Mouse (Mus musculus): Measurements from ENCODE around the gene Klkb1.

- TF ChIP-seq MAX (IDR thresholded peaks at IDR 0.05; ENCODE audit: low read depth) (no peak), POLR2A (IDR thresholded peaks at IDR 0.05; ENCODE audit: insufficient read length, low read depth) (no peak), USF1 (IDR thresholded peaks at IDR 0.05; ENCODE audit: low read depth) (no peak), TCF12 (IDR thresholded peaks at IDR 0.05; ENCODE audit: insufficient read depth, poor library complexity, severe bottlenecking) (no peak), E2F4 (IDR thresholded peaks at IDR 0.05; ENCODE audit: insufficient read depth) (no peak), MYOG (IDR thresholded peaks at IDR 0.05; ENCODE audit: control insufficient read depth in 1 of 3, insufficient read depth in 1 of 3, insufficient read length in 2 of 3, low read depth in 2 of 3) (no peak), CEBPB (IDR thresholded peaks at IDR 0.05; ENCODE audit: insufficient read depth, poor library complexity, severe bottlenecking) (no peak), POLR2AphosphoS2 (IDR thresholded peaks at IDR 0.05; ENCODE audit: insufficient read length, low read depth) (no peak)
These were observed 38.2 kb upstream of the Klkb1 start, which contains the start of gene Cyp4v3 for GRCm38 (mm10) chr8:45332685-45333409.
